Mouse (Mus musculus): ENCODE results near the gene 6330409D20Rik.

6330409D20Rik gene

DNA sequence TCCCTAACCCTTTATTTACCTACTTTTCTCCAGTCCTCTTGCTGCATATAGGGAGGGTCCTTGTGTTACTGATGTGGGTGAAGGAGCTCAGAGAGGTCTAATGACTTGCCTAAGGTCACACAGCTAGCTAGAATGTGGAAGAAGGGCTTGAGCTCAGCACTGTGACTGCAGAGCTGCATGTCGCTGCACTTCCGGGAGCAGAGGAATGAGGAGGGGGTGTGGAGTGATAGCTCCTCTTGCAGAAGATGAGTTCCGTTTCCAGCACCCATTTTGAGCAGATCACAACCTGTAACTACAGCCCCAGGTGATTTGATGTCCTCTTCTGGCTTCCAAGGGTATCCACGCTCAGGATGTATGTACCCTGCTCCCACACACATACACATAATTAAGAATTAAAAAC, 16.7 kb downstream of the 6330409D20Rik start:
- 94% methylated on average over 4 of the region's 4 CpGs for WGBS

DNA sequence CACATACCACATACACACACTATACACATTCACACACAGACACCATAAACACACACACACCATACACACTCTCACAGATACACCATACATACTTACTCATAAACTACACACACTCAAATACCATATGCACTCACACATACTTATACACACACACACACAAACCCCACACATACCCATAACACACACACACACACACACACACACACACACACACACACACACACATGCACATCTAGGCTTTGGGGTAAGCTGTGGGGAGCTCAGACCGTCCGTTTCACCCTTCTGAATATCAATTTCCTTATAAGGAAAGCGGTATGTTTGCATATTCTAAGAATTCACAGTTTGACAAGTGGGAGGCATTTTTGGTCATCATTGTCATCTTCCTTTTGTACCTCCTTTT, 18.2 kb downstream of the 6330409D20Rik start:
- WGBS, result 77% methylated on average over 3 of the region's 3 CpGs

- 75% methylated on average over 6 of the region's 6 CpGs for whole genome bisulfite sequencing
These were observed 18.8 kb downstream of the 6330409D20Rik start for GRCm38 (mm10) chr2:32722046-32722445.

DNA sequence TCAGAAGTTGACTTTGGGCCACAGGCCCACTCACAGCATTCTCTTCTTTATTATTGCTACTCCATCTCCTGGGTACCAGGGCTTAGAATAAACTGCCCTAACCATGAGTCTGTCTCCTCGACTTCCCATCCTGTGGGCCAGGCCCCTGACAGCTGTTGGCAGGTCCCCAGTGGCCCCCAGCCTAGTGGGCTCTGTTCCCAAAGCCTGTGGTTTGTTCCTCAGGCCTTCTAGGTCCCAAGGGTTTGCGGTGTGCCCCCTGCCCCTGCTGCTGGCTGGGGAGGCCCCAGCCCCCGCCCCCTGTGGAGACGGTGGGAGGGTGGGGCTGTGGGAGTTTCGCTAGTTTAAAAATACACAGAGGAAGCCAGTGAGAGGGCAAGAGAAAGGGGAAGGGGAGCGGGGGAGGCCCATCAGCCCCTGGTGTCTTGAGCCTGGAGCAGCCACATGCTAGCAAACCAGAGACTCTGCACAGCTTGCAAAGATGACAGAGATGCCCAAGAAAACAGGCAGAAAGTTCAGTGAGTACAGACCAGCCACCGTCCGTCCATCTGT, 20.1 kb downstream of the 6330409D20Rik start, which contains the start of gene Sh2d3c:
Gene Sh2d3c (plus strand): TSS at position 375 of the 549 bp plus-strand sequence.
- 55% methylated on average over 8 of the region's 8 CpGs for WGBS

- 88% methylated on average over 3 of the region's 3 CpGs for WGBS
These were observed 20.8 kb downstream of the 6330409D20Rik start for GRCm38 (mm10) chr2:32720053-32720452.

GRCm38 (mm10) chr2:32718761-32719160, 22.1 kb downstream of the 6330409D20Rik start:
- WGBS, result 55% methylated on average over 9 of the region's 9 CpGs

DNA sequence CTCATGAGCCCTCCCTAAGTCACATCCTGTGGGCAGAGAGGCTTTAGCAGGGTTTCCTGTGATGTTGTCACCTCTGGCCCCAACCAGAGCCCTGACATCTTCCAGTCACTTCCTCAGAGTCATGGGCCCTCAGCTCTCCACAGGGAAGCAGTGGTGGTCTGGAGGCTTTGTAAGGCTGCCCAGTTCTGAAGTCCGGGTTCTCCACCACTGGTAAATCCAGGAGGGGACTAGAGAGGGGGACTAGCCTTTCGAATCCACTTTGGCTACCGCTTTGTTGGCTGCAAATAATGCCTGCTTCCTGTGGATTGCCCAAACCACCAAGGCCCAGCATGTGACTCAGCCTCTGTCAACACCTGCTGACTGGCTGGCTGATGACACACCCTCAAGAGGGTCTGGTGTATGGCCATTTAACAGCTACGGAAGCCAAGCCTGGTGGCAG, 25.8 kb downstream of the 6330409D20Rik start:
- 78% methylated on average over 4 of the region's 4 CpGs for WGBS

DNA sequence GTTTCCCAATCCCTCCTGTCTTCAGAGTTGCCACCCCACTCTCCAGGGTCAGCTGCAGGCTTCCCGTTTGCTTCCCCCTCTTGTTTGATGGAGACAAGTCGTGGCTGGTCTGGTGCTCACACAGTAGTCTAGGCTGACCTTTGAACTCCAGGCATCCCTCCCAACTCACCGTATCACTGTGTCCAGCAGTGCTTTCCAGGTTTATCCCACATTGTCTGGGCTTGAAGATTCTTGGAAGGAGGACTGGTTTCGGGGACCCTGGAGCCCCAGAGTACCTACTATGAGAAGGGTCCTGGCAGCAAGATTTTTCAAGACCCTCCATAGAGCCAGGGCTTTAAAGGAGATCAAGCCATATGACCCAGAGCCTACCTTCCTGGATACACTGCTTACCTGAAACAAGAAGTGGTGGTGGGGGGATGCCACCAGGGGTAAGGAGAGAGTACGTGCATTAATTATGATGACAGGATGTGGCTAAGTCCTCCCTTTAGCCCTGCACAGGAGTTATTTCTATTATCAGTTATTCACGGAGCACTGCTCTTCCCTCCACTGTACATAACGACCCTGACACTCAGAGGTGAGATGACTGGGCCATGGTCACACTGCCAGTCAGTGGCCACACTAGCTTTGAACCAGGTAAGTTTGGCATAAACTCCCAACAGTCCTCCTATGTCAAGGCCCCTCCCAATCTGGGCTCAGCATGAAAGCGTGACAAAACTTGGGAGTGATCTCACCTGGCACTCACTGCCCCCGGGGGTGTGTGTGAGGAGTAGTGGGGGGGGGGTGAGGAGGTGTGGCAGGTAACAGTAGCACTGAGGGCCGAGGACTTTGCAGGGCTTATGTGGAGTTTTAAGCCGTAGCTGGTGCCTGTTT, 26.5 kb downstream of the 6330409D20Rik start:
- 59% methylated on average over 11 of the region's 11 CpGs for whole genome bisulfite sequencing

- under 1% methylated on average over 65 of the region's 79 CpGs for WGBS
These were observed 27.6 kb downstream of the 6330409D20Rik start, which contains the start of gene Cdk9 for GRCm38 (mm10) chr2:32712934-32713817. TSS of gene Cdk9 (minus strand) at chr2:32713076.

DNA sequence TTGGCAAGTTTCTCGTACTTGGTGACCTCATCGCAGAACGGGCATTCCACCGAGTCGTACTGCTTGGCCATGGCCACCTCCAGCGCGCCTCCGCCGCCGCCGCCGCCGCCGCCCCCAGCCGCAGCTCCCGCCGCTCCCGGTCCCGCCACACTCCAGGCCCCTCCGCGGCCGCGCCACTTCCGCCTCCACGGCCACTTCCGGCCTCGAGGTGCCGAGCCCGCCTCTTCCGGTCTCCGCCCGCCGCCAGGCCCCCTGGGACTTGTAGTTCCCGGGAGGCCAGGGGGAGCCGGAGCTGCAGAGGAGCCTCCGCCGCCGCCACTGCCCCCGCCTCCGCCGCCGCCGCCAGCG, 28.3 kb downstream of the 6330409D20Rik start:
- WGBS, result 1% methylated on average over 33 of the region's 44 CpGs

DNA sequence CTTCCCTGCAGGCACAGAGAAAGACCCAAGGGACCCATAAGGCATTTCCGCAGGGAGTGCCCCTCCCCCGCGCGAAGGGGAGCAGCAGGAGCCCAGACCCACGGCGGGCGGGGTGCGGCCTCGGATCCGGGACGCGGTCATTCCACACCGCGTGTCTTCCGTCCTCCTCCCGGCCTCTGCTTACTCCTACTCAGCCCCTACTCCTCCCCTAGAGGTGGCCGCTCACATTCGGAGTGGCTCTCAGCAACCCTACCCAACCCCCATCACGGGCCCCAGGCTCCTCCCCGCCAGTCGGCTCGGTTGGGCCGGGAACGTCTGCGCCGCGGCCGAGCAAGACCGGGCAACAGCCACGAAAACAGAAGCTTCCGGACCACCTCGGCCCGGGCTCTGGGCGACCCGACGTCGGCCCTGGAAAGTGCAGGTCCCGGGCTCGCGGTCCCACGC, 28.7 kb downstream of the 6330409D20Rik start:
- WGBS, result under 1% methylated on average over 41 of the region's 41 CpGs

GRCm38 (mm10) chr2:32711301-32712056, 29.3 kb downstream of the 6330409D20Rik start:
- 21% methylated on average over 9 of the region's 9 CpGs for WGBS

DNA sequence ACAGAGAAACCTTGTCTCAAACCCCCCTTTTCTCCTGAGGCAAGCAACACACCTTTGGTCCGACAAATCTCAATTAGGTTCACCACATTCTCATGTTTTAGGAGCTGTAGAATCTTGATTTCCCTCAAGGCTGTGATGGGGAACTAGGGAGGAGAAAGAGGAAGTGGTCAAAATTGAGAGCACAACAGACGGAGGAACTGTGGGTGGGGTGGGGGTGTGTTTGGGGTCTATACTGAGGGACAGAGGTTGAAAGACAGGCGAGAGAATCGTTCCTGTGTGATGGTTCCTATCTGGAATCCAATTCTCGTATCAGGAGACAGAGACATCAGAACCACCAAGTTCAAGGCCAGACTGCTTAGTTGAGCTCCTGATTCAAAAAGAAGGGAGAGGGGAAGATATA, 30.4 kb downstream of the 6330409D20Rik start:
- 78% methylated on average over 5 of the region's 5 CpGs for WGBS

- 87% methylated on average over 20 of the region's 20 CpGs for WGBS
These were observed 31.2 kb downstream of the 6330409D20Rik start for GRCm38 (mm10) chr2:32709521-32710137.

DNA sequence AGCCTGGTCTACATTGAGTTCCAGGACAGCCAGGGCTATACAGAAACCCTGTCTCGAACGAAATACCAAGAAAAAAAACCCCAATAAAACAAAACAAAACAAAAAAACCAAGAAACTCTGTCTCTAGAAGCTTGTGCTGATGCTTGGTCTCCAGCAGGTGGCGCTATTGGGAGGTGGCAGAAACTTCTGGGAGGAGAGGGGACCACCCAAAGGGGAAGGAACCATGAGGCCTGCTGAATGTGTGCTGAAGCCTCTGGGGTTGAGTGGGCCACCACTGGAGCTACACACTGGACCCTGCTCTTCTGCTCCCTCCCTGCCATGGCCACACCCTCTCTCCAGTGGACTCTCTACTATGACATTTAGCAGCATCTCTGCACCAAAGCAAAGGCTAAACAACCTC, 32.2 kb downstream of the 6330409D20Rik start:
- 19% methylated on average over 3 of the region's 3 CpGs for WGBS

- WGBS, result 92% methylated on average over 6 of the region's 6 CpGs
These were observed 33.8 kb downstream of the 6330409D20Rik start for GRCm38 (mm10) chr2:32706971-32707370.

DNA sequence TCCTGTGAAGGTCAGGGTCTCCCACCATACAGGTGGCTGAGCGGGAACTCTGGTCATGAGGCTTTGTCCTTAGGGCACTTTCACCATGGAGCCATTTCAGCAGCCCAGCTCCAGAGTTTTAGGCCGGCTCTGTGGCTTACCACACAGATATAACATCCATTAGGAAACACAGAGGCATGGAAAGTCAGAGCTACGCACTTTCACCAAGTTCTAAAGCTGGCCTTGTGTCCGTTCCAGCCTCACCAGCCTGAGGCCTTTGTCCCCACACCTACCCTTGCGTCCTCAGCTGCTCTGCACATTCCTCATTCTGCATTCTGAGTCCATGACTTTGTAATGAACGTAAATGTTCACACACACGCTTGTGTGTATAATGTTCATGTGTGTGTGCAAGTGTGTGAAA, 35.8 kb downstream of the 6330409D20Rik start:
- WGBS, result 88% methylated on average over 7 of the region's 7 CpGs

GRCm38 (mm10) chr2:32704021-32704421, 36.8 kb downstream of the 6330409D20Rik start, which contains the start of gene Fpgs:
TSS of gene Fpgs (minus strand) at chr2:32704145.
- WGBS, result 82% methylated on average over 2 of the region's 2 CpGs

DNA sequence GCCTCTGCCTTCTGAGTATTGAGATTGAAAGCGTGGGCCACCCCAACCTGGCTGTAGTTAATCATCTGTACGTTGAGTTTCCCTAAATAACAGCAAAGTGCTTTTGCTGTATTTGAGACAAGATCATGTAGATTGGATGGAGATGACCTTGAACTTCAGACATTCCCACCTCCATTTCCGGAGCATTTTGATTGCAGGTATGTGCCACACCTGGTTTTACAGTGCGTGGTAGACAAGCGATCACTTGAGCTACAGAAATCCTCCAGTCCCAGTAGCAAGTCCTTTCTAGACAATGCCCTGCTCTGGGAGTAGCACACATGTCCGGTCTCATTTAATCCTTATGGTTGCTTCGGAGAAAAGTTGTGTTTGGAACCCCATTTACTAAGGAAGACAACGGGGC, 37.8 kb downstream of the 6330409D20Rik start:
- WGBS, result 95% methylated on average over 8 of the region's 8 CpGs

DNA sequence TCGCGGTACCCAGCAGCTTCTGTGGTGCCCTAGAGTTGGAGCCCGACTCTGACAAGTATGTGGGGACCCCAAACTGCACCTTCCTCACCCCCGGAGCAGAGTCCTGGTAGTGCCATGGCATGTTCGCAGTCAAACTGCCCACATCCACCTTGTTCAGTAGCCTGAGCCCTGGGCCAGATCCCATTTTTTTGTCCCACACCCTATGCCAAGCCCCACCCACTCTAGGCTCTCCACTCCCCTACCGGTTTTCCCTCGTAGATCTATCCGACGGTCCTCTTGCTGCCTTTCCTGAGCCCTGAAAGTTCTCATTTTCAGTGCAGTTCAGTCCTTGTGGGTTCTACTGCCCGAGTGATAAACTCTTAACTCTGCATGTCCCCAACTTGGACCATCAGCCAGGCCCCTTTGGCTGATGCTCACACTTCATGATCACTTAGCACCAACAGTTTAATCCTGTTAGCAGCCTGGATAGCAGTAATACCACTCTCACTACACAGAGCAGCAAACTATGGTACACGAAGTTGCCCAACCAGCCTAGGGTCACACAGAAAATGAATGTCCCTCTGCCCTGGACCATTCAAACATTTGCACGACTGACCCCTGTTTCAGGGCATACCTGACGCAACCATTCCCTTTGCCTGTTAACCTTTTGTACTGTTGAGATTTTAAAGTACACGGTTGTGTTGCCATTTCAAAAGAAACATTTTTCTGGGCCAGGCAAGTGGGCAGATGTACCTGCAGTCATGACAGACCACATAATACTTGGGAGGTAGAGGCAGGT, 39.7 kb downstream of the 6330409D20Rik start:
- WGBS, result 88% methylated on average over 14 of the region's 14 CpGs
